Mouse (Mus musculus) embryo, embryonic 10 days (tissue): ENCODE data around the gene Abcd3.

Experiments used
- DNase-seq: peaks from one replicate; pipeline ENCODE4 v3.0.0-alpha.2; 2015; ENCODE audit warnings: low spot score

The Abcd3 gene

DNA sequence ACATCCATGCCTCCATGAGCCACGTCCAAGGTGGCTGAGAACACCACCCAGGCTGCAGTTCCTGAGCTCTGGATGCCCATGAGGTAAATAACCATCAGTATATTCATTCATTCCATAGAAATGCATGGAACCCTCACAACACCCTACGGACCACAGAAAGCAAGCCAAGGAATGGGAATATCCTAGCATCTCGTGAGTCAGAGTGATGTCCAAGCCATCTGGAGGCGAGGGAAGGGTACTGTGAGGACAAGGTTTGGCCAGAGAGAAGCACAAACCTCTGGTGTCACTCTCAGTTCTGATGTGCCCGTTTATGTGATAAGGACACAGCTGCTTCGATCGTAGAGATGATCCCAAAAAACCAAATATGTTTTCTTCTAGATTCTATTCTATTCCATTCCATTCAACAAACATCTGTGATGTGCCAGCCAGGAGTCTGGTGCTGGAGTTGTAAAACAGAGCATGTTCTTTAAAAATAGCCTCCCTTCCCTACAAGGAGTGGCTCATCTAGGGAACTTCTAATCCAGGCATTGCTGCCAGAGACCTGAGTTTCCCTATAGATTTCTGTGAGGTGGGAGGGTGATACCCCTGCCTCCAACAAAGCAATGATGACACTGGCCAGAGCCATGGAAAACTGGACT lies 104.1 kb downstream of the Abcd3 start:
- no peak for DNase-seq
